Mouse (Mus musculus): ENCODE data around the gene Ptprm. TPM values are rescaled to one million over a fixed set of nuclear protein-coding genes. Genes with fewer than 3 reads are reported as not detected.

Ptprm gene
- polyA plus RNA-seq (2015; fragmentation: Nextera tagmentation; extraction: Ambion mirVana): 12.4 and 13.3 TPM in 2 replicates

DNA sequence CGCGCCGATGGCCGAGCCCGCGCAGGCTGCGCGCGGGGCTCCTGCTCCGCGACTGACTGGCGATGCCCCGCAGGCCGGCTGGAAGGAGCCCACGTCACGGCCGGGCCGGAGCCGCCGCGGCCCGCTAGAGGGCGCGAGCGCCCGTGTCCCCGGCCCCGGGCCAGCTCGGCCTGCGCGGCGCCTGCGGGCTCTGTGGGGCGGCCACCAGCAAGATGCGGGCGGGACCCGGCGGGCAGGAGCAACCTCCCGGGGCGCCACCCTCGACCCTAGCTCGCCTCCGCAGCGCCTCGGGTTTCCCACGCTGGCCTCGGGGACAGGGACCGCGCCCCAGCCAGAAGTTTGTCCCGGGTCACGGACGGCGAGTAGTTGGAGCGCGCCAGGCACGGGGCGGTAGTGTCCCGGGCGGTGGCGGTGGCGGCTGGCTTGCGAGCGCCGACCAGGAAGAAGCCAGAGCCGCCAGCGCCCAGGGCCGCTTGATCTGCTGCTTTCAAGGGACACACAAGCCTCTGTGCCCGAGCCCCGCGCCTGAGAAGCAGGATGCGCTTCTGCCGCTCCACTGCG lies at the start of gene Ptprm:
Ptprm (minus strand) TSS at position 7 of the 561 bp plus-strand sequence.
- Histone ChIP-seq H3K27ac (peak within 1 kb of the TSS; percentile 70), H3K27me3 (replicated peaks) (no peaks in the 10 kb centered on the region), H3K4me2 (peak within 1 kb of the TSS; percentile 65), H3K4me1 (no peaks in the 10 kb centered on the region), H3K9me3 (no peaks in the 10 kb centered on the region), H3K4me3 (replicated peaks) (peak within 1 kb of the TSS; percentile 64), H3K9ac (peak within 1 kb of the TSS; percentile 42), H3K36me3 (no peaks in the 10 kb centered on the region)
- under 1% methylated on average over 61 of the region's 73 CpGs for WGBS
- ATAC-seq (ENCODE audit: insufficient read depth, low FRiP score, low read depth): peak; percentile 91

DNA sequence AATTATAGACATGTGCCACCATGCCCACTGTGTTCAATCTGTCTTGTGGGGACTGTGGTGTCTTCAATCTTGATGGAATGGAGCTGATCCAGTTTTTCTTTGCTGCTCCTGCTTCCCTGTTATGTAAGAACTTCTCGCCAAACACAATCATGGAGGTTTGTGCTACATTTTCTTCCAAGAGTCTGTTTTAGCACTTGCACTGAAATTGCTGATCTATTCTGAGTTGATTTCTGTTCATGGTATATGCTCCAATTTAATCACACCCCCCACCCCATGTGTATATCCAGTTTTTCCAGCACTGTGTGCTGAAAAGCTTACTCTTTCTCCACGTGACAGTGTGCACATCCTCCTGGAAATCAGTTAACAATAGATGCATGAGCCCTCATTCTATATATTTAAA lies 41.9 kb upstream of the Ptprm start:
- Histone ChIP-seq H3K36me3 (no peaks in the 10 kb centered on the region), H3K4me3 (replicated peaks) (no peak overlapping the region), H3K4me2 (no peak overlapping the region), H3K9ac (no peak overlapping the region), H3K27me3 (replicated peaks) (no peaks in the 10 kb centered on the region), H3K27ac (no peak overlapping the region), H3K9me3 (no peaks in the 10 kb centered on the region), H3K4me1 (no peaks in the 10 kb centered on the region)
- WGBS: 76% methylated on average over 2 of the region's 2 CpGs
- no peak for ATAC-seq (ENCODE audit: insufficient read depth, low FRiP score, low read depth)

DNA sequence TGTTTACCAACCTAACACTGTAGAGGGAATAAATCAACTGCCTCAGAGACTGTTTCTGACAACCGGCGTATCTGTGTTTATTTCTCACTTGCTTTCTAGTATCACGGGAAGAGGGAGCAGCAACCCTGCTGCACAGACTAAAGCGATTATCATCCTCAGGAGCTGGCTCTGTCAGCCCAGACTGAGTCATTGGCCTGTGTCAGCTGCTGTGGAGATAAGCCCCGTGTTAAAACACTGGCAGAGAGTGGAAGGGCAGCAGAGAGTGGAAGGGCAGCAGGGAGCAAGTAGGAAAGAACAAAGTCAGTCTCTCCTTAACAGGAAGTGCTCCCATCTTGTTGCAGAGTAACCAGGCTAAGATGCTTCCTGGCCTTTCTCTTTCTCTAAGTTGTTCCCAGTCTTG lies 36.6 kb upstream of the Ptprm start:
- no peaks in the 10 kb centered on the region for H3K9me3 ChIP-seq

DNA sequence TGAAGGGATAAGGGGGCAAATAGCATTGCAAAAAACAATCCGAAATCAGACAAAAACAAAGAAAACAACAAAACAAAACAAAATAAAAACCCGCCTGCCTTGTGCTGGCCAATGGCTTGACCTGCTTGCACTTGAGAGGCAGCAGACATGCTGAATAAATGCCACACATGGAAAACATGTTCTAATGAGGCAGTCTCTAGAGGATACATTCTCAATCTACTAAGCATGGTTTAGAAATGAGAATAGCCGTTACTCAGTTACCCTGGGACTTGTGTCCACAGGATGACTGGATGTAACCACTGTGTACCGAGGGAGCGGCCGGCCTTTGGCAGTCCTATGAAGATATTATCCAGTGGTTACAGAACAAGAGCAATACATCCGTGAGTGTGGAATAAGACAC lies 33.9 kb upstream of the Ptprm start:
- Histone ChIP-seq H3K36me3 (no peaks in the 10 kb centered on the region), H3K9me3 (no peaks in the 10 kb centered on the region), H3K4me3 (replicated peaks) (no peak overlapping the region), H3K9ac (no peak overlapping the region), H3K4me2 (no peak overlapping the region), H3K27ac (no peak overlapping the region), H3K27me3 (replicated peaks) (no peaks in the 10 kb centered on the region), H3K4me1 (no peaks in the 10 kb centered on the region)
- no peak for ATAC-seq (ENCODE audit: insufficient read depth, low FRiP score, low read depth)
- 86% methylated on average over 7 of the region's 7 CpGs for WGBS

More for the DNA sequence above, 36.6 kb upstream of the Ptprm start:
- H3K4me3 ChIP-seq (replicated peaks): no peak overlapping the region
- H3K9ac ChIP-seq: no peak overlapping the region
- no peak overlapping the region for H3K4me2 ChIP-seq
- 25% methylated on average over 5 of the region's 5 CpGs for whole genome bisulfite sequencing
- no peak overlapping the region for H3K27ac ChIP-seq
- H3K36me3 ChIP-seq: no peaks in the 10 kb centered on the region
- ATAC-seq (ENCODE audit: insufficient read depth, low FRiP score, low read depth): no peak
- no peaks in the 10 kb centered on the region for H3K4me1 ChIP-seq
- no peaks in the 10 kb centered on the region for H3K27me3 ChIP-seq (replicated peaks)

DNA sequence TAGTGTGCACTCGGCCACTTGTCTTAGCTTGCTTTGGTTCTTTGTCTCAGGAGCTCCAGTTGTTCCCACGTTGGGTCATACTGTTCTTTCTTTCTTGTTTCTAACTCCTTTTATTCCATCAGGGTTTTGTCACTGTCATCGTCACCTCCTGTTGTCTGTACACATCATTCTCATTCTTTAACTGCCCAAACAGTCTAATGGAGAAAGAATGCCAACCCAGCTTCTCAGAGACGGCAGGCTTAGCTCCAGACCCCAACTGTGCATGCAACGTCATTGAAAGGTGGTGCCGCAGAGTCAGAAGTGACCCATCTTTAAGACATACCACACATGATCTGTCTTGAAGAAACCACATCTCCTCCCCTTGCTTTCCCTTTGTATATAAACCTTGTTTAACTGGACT lies 31.0 kb upstream of the Ptprm start:
- Histone ChIP-seq H3K9me3 (no peaks in the 10 kb centered on the region), H3K4me3 (replicated peaks) (no peak overlapping the region), H3K9ac (no peak overlapping the region), H3K27me3 (replicated peaks) (no peaks in the 10 kb centered on the region), H3K27ac (no peak overlapping the region), H3K4me1 (no peaks in the 10 kb centered on the region), H3K4me2 (no peak overlapping the region), H3K36me3 (no peaks in the 10 kb centered on the region)
- ATAC-seq (ENCODE audit: insufficient read depth, low FRiP score, low read depth): no peak
- WGBS: 67% methylated on average over 6 of the region's 6 CpGs

DNA sequence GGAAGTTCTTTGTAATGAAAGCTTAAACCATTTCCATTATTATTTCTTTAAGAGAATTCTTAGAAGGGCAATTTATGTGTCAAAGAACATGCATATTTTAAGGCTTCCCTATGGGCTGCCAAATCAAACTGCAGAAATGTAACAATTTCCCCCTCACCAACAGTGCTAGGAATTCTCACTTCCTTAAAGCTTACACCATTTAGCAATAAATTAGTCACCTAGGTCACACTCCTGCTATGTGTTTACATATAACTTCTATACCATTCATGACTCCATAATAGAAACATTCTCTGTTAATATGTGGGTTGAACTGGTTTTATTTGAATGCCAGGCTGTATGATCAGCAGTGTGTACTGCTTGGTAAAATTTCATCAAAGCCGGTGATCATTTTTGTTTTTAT lies 29.4 kb upstream of the Ptprm start:
- WGBS: 73% methylated on average over 1 of the region's 1 CpGs
- Histone ChIP-seq H3K4me3 (replicated peaks) (no peak overlapping the region), H3K4me1 (no peaks in the 10 kb centered on the region), H3K27me3 (replicated peaks) (no peaks in the 10 kb centered on the region), H3K4me2 (no peak overlapping the region), H3K9ac (no peak overlapping the region), H3K9me3 (no peaks in the 10 kb centered on the region), H3K36me3 (no peaks in the 10 kb centered on the region), H3K27ac (no peak overlapping the region)
- ATAC-seq (ENCODE audit: insufficient read depth, low FRiP score, low read depth): no peak

DNA sequence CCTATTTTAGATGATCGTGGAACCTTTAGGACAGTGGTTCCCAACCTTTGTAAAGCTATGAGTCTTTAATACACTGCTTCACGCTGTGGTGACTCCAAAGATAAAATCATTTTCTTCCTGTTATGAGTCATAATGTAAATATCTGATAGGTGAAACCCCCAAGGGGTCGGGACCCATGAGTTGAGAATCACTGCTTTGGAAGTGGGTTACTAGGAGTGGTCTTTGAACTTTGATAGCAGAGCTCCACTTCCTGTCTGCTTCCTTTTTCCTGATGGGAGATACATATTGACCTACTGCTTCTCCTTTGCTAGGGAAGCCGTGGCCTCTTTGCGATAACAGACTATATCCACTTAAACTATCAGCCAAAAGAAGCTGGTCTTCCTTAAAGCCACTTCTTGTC lies 27.4 kb upstream of the Ptprm start:
- Histone ChIP-seq H3K27ac (no peak overlapping the region), H3K27me3 (replicated peaks) (no peaks in the 10 kb centered on the region), H3K9ac (no peak overlapping the region), H3K9me3 (no peaks in the 10 kb centered on the region), H3K4me2 (no peak overlapping the region), H3K36me3 (no peaks in the 10 kb centered on the region), H3K4me1 (no peaks in the 10 kb centered on the region), H3K4me3 (replicated peaks) (no peak overlapping the region)
- 59% methylated on average over 5 of the region's 5 CpGs for WGBS
- no peak for ATAC-seq (ENCODE audit: insufficient read depth, low FRiP score, low read depth)

DNA sequence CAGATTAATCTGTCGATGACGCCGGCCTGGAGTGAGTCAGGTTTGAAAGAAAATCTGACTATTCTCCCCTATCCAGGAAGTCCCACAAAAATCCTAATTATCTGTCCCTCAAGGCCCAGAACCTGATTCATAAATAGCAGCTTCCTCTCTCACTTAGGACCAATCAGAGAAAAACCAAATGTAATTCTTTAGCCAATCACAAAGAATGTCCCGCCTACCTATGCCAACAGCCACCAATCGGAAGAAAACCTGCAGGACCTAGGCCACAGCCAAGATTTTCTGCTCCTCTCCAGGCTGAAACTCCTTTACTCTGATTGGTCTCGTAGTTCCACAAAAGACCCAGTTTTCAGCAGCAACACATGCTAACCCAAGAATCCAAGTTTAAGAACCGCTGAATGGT lies 13.6 kb upstream of the Ptprm start:
- no peaks in the 10 kb centered on the region for H3K4me1 ChIP-seq
- 90% methylated on average over 7 of the region's 7 CpGs for WGBS
- no peak overlapping the region for H3K27ac ChIP-seq
- H3K36me3 ChIP-seq: no peaks in the 10 kb centered on the region
- no peaks in the 10 kb centered on the region for H3K27me3 ChIP-seq (replicated peaks)
- no peak overlapping the region for H3K4me2 ChIP-seq
- no peak overlapping the region for H3K9ac ChIP-seq
- H3K4me3 ChIP-seq (replicated peaks): no peak overlapping the region
- no peak for ATAC-seq (ENCODE audit: insufficient read depth, low FRiP score, low read depth)
- no peaks in the 10 kb centered on the region for H3K9me3 ChIP-seq

DNA sequence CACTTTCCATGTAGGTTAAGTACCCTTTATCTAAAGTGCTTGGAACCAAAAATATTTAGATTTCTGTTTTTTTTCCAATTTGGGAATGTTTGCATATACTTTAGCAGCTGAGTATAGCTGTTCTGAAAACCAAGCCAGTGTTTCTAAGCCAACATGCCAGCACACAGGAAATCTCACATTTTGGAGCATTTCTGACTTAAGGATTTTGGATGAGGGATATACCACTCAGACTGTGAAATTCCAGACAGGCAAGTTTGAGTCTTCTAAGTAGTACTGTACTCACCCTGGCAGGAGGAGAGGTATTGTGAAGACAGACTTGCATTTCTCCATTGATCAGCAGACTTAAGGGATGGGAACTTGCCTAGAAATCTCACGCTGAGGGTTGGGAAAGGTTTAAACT lies 10.2 kb upstream of the Ptprm start:
- no peaks in the 10 kb centered on the region for H3K27me3 ChIP-seq (replicated peaks)
- H3K36me3 ChIP-seq: no peaks in the 10 kb centered on the region
- no peak for ATAC-seq (ENCODE audit: insufficient read depth, low FRiP score, low read depth)
- no peak overlapping the region for H3K4me3 ChIP-seq (replicated peaks)
- no peaks in the 10 kb centered on the region for H3K4me1 ChIP-seq
- H3K4me2 ChIP-seq: no peak overlapping the region
- 72% methylated on average over 1 of the region's 1 CpGs for WGBS
- no peak overlapping the region for H3K9ac ChIP-seq
- H3K27ac ChIP-seq: no peak overlapping the region
- no peaks in the 10 kb centered on the region for H3K9me3 ChIP-seq

DNA sequence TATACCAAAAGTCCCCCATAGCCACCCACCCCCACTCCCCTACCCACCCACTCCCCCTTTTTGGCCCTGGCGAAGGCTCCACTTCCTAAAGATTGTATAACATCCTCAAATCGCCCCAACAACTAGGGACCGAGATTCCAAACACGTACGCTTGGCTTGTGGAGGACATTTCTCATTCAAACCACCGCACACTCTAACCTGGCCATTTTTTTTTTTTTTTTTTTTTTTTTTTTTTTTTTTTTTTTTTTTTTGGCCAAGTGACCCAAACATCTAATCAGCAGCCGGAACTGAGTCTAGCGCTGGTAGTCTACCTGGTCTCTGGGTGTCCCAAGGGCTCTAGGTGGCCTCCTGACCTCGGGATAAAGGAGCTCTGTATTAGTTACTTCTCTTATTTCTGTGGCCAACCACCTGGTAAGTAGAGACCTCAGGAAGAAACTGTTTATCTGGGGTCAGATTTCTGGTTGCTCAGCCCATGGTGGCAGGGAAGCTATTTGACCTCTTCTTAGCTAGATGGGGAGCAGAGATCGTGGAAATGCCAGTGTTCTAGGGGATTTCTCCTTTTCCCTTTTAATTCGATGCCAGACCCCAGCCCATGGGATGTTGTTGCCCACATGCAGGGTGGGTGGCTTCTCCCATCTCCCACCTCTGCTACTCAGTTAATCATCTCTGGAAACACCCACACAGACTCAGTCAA lies 9.3 kb upstream of the Ptprm start:
- H3K9me3 ChIP-seq: no peaks in the 10 kb centered on the region
- WGBS: 73% methylated on average over 11 of the region's 11 CpGs
- H3K9ac ChIP-seq: no peak overlapping the region
- no peak overlapping the region for H3K4me2 ChIP-seq
- no peak overlapping the region for H3K4me3 ChIP-seq (replicated peaks)
- no peak for ATAC-seq (ENCODE audit: insufficient read depth, low FRiP score, low read depth)
- H3K27ac ChIP-seq: no peak overlapping the region
- H3K36me3 ChIP-seq: no peaks in the 10 kb centered on the region
- H3K4me1 ChIP-seq: no peaks in the 10 kb centered on the region
- H3K27me3 ChIP-seq (replicated peaks): no peaks in the 10 kb centered on the region

DNA sequence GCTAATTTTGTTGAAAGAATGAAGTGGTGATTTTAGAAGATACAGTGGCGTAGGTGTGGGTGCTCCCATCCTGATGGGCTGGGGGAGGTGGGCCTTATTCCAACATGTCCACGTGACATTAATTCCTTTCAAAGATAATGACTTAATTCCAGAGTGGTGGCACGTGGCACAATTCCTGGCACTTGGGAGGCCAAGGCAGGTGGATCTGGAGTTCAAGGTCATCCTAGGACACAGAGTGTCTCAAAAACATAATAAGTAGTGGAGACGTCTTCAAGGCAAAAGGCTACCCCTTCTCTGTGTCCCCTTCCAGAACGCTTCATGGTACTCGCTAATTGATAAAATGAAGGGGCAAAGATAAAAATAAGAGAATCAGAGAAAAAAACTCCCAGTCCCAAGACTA lies 7.9 kb upstream of the Ptprm start:
- WGBS: 81% methylated on average over 6 of the region's 6 CpGs

DNA sequence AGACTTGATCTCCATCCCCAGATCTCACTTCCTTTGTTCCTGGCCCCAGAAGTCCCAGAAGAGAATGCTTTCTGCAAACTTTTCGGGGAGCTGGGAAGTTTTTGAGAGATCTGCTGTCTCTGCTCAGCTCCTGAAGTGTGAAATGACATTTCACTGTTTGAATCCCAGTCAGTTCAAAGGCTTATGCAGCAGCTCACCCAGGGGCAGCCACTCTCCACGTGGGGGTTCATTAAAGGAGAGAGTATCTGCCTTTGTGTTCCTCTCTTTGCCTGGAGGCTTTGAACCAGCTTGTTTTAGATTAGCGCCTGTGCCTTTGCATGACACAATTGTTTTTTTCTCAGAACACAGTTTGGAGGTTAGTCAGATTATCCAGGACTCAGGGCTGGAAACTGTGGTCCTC lies 6.3 kb upstream of the Ptprm start:
- no peak overlapping the region for H3K4me2 ChIP-seq
- H3K9me3 ChIP-seq: no peaks in the 10 kb centered on the region
- H3K36me3 ChIP-seq: no peaks in the 10 kb centered on the region
- WGBS: 28% methylated on average over 3 of the region's 3 CpGs
- H3K4me1 ChIP-seq: no peaks in the 10 kb centered on the region
- H3K27ac ChIP-seq: no peak overlapping the region
- no peak for ATAC-seq (ENCODE audit: insufficient read depth, low FRiP score, low read depth)
- no peak overlapping the region for H3K4me3 ChIP-seq (replicated peaks)
- no peak overlapping the region for H3K9ac ChIP-seq
- H3K27me3 ChIP-seq (replicated peaks): no peaks in the 10 kb centered on the region

More for the DNA sequence above, 7.9 kb upstream of the Ptprm start:
- Histone ChIP-seq H3K4me1 (no peaks in the 10 kb centered on the region), H3K9me3 (no peaks in the 10 kb centered on the region), H3K27me3 (replicated peaks) (no peaks in the 10 kb centered on the region), H3K4me2 (no peak overlapping the region), H3K4me3 (replicated peaks) (no peak overlapping the region), H3K36me3 (no peaks in the 10 kb centered on the region), H3K9ac (no peak overlapping the region), H3K27ac (no peak overlapping the region)
- ATAC-seq (ENCODE audit: insufficient read depth, low FRiP score, low read depth): no peak

DNA sequence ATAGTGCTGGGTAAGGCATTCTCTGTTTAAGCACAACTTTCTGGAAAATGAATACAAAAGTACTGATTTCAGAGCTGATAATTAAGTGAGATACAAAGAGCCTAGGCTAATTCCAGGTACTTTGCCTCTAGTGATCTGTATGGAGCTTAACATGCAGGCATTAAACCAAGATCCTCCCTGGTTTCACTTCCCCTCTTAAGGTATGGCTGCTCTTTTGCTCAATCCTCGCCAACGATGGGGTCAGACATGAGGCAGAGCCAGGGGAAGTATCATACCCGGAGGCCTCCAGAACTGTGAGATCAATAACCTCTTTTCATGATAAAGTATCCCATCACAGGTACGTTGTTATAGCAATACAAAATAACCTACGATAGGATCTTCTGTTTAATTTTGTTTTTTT lies 5.3 kb upstream of the Ptprm start:
- no peak for ATAC-seq (ENCODE audit: insufficient read depth, low FRiP score, low read depth)
- no peak overlapping the region for H3K27ac ChIP-seq
- no peak overlapping the region for H3K4me3 ChIP-seq (replicated peaks)
- H3K27me3 ChIP-seq (replicated peaks): no peaks in the 10 kb centered on the region
- H3K9me3 ChIP-seq: no peaks in the 10 kb centered on the region
- 89% methylated on average over 5 of the region's 5 CpGs for WGBS
- no peaks in the 10 kb centered on the region for H3K4me1 ChIP-seq
- H3K9ac ChIP-seq: no peak overlapping the region
- no peaks in the 10 kb centered on the region for H3K36me3 ChIP-seq
- H3K4me2 ChIP-seq: no peak overlapping the region

Data from stomach, embryonic 15.5 days (tissue).